Mouse (Mus musculus): Measurements from ENCODE around the gene Gm28043. TPM values are rescaled to one million over a fixed set of nuclear protein-coding genes. Genes with fewer than 3 reads are reported as not detected.
"Not testable (repeated sequence)": the region's sequence is repeated elsewhere in the genome, so short reads cannot be mapped to it uniquely, and the experiment has no call there.

Gene Gm28043
- polyA plus RNA-seq, 1 experiment: 3.0 TPM

DNA sequence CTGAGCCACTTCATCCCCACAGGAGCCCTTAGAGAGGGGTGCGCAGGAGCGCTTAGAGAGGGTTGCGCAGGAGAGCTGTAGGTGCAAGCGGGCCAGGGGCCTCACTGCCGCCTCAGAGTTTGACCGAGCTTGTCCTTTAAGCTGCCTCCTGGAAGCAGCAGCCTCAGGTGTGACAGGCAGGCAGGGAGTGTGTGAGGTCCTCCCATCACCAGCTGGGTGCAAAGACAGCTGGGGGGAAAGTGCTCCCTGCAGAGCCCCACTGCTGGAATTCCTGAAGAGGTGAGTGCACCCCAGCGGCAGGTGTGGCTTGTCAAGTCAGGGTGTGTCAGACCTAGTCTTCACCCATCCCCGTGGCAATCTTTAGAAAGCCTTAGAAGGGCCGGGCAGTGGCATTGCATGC, 27.8 kb upstream of the Gm28043 start:
- Histone ChIP-seq H3K4me3 (ENCODE audit: insufficient read depth, low read length) (no peak overlapping the region), H3K27ac (ENCODE audit: insufficient read depth, low read length) (no peak overlapping the region), H3K4me1 (ENCODE audit: control insufficient read depth, insufficient read depth, low read length) (peaks cover 1% of the 10 kb centered on the region; the same call in 1 of the 2 replicates)
- TF ChIP-seq CTCF (IDR thresholded peaks at IDR 0.05; ENCODE audit: extremely low read depth, insufficient read depth, low read length): no peak
- no peak for TF ChIP-seq POLR2A (IDR thresholded peaks at IDR 0.05; ENCODE audit: extremely low read depth, insufficient read depth, low read length)

DNA sequence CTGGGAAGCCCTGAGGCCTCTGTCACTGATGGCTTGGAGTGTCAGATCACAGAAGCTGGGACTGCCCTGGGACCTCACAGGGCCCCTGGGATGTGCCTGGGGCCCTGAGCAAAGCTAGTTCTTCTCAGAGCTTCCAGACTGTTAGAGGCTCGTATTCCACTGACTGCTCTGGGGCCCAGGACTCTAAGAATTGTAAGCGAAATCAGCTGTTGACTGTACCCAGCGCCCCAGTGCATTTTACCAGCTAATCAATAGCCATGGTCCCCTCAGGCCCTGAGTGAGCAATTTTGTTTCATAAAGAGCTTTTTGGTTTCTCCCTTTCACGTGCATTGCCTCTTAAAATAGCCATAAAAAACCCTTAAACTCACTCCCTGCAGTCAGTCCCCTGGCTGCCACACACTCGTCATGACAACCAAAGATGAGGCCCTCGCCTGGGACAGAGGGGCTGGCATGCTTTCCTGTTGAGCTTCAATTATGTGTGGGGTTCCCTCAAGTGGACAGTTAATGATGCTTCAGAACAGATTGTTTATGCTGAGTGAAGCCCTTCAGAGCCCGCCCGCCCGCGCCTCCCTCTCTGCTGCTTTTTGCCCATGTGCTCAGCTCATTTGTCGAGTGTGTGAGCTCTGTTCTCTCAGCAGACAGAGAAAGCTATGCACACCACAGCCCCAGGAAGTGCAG, 25.3 kb upstream of the Gm28043 start:
- TF ChIP-seq CTCF (IDR thresholded peaks at IDR 0.05; ENCODE audit: extremely low read depth, insufficient read depth, low read length): no peak
- TF ChIP-seq POLR2A (IDR thresholded peaks at IDR 0.05; ENCODE audit: extremely low read depth, insufficient read depth, low read length): no peak
- H3K27ac ChIP-seq (ENCODE audit: insufficient read depth, low read length): no peak overlapping the region
- H3K4me1 ChIP-seq (ENCODE audit: control insufficient read depth, insufficient read depth, low read length): peaks cover 1% of the 10 kb centered on the region; the same call in 1 of the 2 replicates
- H3K4me3 ChIP-seq (ENCODE audit: insufficient read depth, low read length): no peak overlapping the region

DNA sequence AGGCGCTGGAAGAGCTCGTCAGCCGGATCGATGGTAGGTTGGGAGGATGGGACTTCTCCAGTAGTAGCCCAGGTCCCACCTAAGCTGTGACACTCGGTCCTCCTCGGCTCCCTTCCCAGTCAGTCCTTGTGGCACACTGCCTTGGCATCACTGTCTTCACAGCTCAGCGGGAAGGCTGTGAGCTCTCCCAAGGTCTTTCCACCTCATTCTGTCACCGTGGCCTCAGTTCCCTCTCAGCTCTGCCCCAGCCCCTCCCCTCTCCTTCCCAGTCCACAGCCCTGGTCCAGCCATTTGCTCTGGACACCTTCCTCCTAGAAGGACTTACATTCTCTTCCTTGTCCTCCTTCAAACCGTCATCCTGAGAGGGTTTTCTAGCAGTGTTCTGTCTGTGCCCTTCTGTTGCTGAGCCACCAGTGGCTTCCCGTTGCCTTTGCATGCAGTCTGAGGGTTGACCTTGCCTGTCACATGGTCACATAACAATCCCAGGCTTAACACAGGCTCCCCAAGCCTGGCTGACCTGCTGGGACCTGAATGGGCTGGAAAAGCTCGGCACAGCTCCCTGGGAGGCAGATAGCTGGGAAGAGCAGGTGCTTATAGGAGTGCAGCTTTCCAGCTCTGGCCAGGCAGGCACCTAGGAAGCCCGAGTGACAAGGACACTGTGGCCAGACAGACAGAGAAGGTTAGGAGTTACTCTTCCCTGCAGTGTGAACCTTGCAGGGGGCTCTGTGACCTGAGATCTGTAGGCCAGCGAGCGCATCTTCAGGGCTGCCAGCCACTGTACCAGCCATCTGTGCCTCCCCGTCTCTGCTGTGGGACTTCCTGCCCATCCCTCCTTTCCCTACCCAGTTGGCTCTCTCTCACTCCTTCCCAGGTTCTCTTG, 18.5 kb upstream of the Gm28043 start:
- no peak for TF ChIP-seq POLR2A (IDR thresholded peaks at IDR 0.05; ENCODE audit: extremely low read depth, insufficient read depth, low read length)
- TF ChIP-seq CTCF (IDR thresholded peaks at IDR 0.05; ENCODE audit: extremely low read depth, insufficient read depth, low read length): no peak
- Histone ChIP-seq H3K4me1 (ENCODE audit: control insufficient read depth, insufficient read depth, low read length) (no peaks in the 10 kb centered on the region), H3K27ac (ENCODE audit: insufficient read depth, low read length) (no peak overlapping the region), H3K4me3 (ENCODE audit: insufficient read depth, low read length) (no peak overlapping the region)

DNA sequence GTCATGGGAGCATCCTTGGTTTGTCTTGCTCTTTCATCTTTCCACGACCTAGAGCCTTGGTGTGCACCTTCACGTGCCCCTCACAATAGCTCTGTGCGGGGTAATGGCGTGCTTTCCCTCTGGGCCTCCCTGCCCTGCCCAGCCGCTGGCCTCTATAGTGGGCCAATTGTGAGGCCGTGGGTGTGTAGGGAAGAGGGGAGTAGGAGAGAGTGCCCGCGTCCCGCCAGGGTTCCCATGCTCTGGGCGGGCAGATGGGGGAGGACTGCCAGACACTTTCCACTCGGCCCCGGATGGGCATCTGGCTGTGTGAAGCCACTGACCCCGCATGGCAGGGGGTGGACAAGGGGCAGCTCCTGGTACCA, 17.9 kb upstream of the Gm28043 start:
- TF ChIP-seq CTCF (IDR thresholded peaks at IDR 0.05; ENCODE audit: extremely low read depth, insufficient read depth, low read length) (no peak), POLR2A (IDR thresholded peaks at IDR 0.05; ENCODE audit: extremely low read depth, insufficient read depth, low read length) (no peak)
- Histone ChIP-seq H3K4me1 (ENCODE audit: control insufficient read depth, insufficient read depth, low read length) (no peaks in the 10 kb centered on the region), H3K4me3 (ENCODE audit: insufficient read depth, low read length) (no peak overlapping the region), H3K27ac (ENCODE audit: insufficient read depth, low read length) (no peak overlapping the region)

DNA sequence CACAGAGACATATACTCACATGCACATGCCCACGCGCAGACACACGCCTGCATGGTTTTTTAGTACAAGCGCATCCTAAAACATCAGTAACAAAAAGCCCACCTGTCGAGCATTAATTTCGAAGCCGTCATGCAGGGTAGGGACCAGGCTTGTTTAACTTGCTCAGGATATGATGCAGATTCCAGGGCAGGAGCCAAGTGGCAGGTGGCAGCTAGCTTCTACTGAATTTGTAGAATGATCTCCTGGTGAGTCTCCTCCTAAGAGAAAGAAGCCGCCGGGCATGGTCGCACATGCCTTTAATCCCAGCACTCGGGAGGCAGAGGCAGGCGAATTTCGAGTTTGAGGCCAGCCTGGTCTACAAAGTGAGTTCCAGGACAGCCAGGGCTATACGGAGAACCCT, 15.6 kb upstream of the Gm28043 start:
- no peak for TF ChIP-seq CTCF (IDR thresholded peaks at IDR 0.05; ENCODE audit: extremely low read depth, insufficient read depth, low read length)
- H3K4me3 ChIP-seq (ENCODE audit: insufficient read depth, low read length): no peak overlapping the region
- H3K27ac ChIP-seq (ENCODE audit: insufficient read depth, low read length): no peak overlapping the region
- no peaks in the 10 kb centered on the region for H3K4me1 ChIP-seq (ENCODE audit: control insufficient read depth, insufficient read depth, low read length)

DNA sequence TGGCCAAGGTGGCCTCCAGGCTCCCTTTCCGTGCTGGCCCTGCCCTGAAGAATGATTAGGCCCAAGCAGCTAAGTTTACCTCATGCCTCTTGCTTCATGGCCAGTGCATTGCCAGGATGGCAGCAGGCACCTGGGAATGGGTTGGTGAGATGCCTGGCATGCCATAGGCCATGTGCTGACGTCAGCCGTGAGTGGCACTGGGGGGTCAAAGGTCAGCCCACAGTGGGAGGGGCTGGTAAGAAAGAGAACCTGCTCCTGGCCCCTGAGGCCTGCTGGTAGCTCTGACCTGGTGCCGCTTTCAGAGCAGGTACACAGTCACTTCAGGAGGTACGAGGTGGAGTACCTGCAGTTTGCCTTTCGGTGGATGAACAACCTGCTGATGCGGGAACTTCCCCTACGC, 15.1 kb upstream of the Gm28043 start:
- TF ChIP-seq CTCF (IDR thresholded peaks at IDR 0.05; ENCODE audit: extremely low read depth, insufficient read depth, low read length) (no peak), POLR2A (IDR thresholded peaks at IDR 0.05; ENCODE audit: extremely low read depth, insufficient read depth, low read length) (no peak)
- Histone ChIP-seq H3K4me1 (ENCODE audit: control insufficient read depth, insufficient read depth, low read length) (no peaks in the 10 kb centered on the region), H3K27ac (ENCODE audit: insufficient read depth, low read length) (no peak overlapping the region), H3K4me3 (ENCODE audit: insufficient read depth, low read length) (no peak overlapping the region)

DNA sequence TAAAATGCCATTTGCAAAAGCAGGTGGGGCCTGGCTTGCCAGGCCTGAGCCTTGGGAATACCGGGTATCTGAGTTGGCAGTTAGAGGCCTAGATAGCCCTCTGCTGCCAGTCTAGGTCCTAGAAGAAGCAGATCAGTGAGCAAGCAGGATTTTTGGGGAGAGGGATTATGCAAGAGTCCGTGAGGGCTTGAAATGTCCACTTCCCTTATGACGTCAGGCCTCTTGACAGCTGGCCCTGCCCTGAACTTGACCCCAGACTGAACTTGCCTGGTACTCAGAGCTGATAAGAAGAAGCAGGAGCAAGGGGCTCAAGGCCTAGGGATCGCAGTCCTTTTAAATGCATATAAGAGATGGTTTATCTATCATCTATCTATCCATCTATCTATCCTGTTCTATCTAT, 13.3 kb upstream of the Gm28043 start:
- Histone ChIP-seq H3K27ac (ENCODE audit: insufficient read depth, low read length) (no peak overlapping the region), H3K4me3 (ENCODE audit: insufficient read depth, low read length) (no peak overlapping the region), H3K4me1 (ENCODE audit: control insufficient read depth, insufficient read depth, low read length) (no peaks in the 10 kb centered on the region)
- no peak for TF ChIP-seq CTCF (IDR thresholded peaks at IDR 0.05; ENCODE audit: extremely low read depth, insufficient read depth, low read length)
- no peak for TF ChIP-seq POLR2A (IDR thresholded peaks at IDR 0.05; ENCODE audit: extremely low read depth, insufficient read depth, low read length)

DNA sequence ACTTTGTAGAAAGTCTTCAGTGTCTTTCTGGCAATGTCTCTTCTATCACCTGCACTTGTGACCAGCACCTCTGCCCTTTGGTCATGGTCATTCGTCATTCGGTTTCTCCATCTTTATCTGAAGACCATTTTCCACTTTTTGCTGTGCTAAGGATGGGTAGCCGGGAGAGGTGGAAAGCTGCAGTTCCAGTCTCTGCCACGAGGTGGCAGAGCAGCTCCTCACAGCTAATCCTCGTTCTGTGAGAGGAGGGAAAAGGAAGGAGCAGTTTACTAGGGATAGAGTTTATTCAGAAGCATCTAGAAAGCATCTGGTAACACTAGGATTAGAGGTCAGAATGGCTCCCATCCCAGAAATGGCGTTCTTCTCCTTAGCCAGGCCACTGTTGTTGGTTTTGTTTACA, 11.4 kb upstream of the Gm28043 start:
- Histone ChIP-seq H3K4me1 (ENCODE audit: control insufficient read depth, insufficient read depth, low read length) (no peaks in the 10 kb centered on the region), H3K27ac (ENCODE audit: insufficient read depth, low read length) (no peak overlapping the region)
- peak; percentile 87 for TF ChIP-seq CTCF (IDR thresholded peaks at IDR 0.05; ENCODE audit: extremely low read depth, insufficient read depth, low read length)
- TF ChIP-seq POLR2A (IDR thresholded peaks at IDR 0.05; ENCODE audit: extremely low read depth, insufficient read depth, low read length): no peak

DNA sequence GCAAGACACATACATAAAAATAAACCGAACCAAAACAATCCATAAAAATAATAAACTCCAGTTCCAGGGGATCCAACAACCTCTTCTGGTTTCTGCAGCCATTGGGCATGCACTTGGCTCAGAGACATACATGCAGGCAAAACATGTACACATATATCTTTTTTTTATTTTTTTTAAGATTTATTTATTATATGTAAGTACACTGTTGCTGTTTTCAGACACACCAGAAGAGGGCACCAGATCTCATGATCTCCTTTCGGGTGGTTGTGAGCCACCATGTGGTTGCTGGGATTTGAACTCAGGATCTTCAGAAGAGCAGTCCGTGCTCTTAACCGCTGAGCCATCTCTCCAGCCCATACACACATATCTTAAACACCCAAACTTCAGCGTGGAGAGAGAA, 1.2 kb upstream of the Gm28043 start:
- not testable (repeated sequence) for H3K4me3 ChIP-seq (ENCODE audit: insufficient read depth, low read length); H3K27ac ChIP-seq (ENCODE audit: insufficient read depth, low read length)
- peaks cover 13% of the 10 kb centered on the region for H3K4me1 ChIP-seq (ENCODE audit: control insufficient read depth, insufficient read depth, low read length)

More for the DNA sequence above, 11.4 kb upstream of the Gm28043 start:
- no peak overlapping the region for H3K4me3 ChIP-seq (ENCODE audit: insufficient read depth, low read length)

DNA sequence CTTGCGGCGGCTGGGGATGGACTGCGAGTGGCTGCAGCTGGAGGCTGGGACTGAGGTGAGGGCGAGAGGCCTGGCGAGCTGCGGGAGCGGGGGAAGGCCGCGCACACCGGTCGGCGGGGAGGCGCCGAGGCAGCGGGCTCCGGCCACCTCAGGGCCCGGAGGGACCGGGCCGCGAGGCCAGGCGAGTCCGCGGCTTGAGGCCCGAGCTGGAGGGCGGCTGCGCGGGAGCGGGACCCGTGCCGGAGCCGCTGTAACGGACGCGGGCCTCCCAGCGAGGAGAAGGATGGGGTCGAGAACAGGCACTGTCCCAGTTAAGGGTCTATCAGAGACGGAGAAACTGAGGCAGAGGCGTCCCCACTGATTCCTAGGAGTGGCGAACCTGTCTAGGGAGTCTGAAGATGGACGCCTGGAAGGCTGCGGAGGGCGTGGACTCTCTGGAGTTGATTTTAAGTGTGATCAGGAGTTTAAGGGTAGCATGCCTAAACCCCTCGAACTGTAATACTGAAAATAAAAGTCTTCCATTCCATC, 412 bp downstream of the Gm28043 start:
- H3K4me3 ChIP-seq (ENCODE audit: insufficient read depth, low read length): peak overlapping the region; percentile 61
- peaks cover 13% of the 10 kb centered on the region for H3K4me1 ChIP-seq (ENCODE audit: control insufficient read depth, insufficient read depth, low read length)
- no peak for TF ChIP-seq POLR2A (IDR thresholded peaks at IDR 0.05; ENCODE audit: extremely low read depth, insufficient read depth, low read length)
- 0 out of 2 replicates have a peak overlapping the region, but pooled peaks have one; percentile 46 for H3K27ac ChIP-seq (ENCODE audit: insufficient read depth, low read length)

Data from cortical plate, adult 2 months (tissue).